Mouse (Mus musculus) limb, embryonic 12.5 days (tissue): ENCODE data around the gene Gjb4. TPM values are rescaled to one million over a fixed set of nuclear protein-coding genes. Genes with fewer than 3 reads are reported as not detected.

Source experiments
- ATAC-seq: fragments of 200-750 bp; cut with Nextera tagmentation; 2 replicates; pipeline ENCODE4 v1.8.0; 2017; ENCODE audit warnings: low read depth, moderate TSS enrichment; ENCODE audit not compliant: insufficient number of reproducible peaks, insufficient read depth, low FRiP score, low TSS enrichment
- H3K27ac ChIP-seq: fragments of 300-500 bp; sonication (generic); 2 replicates; pipeline ENCODE4 v1.5.1; 2016; ENCODE audit warnings: mild to moderate bottlenecking, moderate library complexity
- H3K27me3 ChIP-seq: fragments of 300-500 bp; sonication (generic); 2 replicates; pipeline ENCODE4 v1.6.1; 2016; ENCODE audit warnings: mild to moderate bottlenecking, moderate library complexity
- H3K36me3 ChIP-seq: fragments of 300-500 bp; sonication (generic); 2 replicates; pipeline ENCODE4 v1.6.1; 2016; ENCODE audit warnings: mild to moderate bottlenecking, moderate library complexity
- H3K4me1 ChIP-seq: fragments of 300-500 bp; sonication (generic); replicated peaks from 2 replicates; pipeline ENCODE4 v1.6.1; 2016
- H3K4me2 ChIP-seq: fragments of 300-500 bp; sonication (generic); 2 replicates; pipeline ENCODE4 v1.6.1; 2016; ENCODE audit warnings: mild to moderate bottlenecking, moderate library complexity
- H3K4me3 ChIP-seq: fragments of 300-500 bp; sonication (generic); replicated peaks from 2 replicates; pipeline ENCODE4 v1.5.1; 2016; ENCODE audit warnings: mild to moderate bottlenecking
- H3K9ac ChIP-seq: fragments of 300-500 bp; sonication (generic); replicated peaks from 2 replicates; pipeline ENCODE4 v1.6.1; 2016; ENCODE audit warnings: mild to moderate bottlenecking, moderate library complexity
- H3K9me3 ChIP-seq: fragments of 300-500 bp; sonication (generic); 2 replicates; pipeline ENCODE4 v1.6.1; 2016; ENCODE audit warnings: mild to moderate bottlenecking, moderate library complexity
- WGBS: fragments of 180-500 bp; shearing (Covaris S2); methylation state at CpG from one replicate; pipeline ENCODE4 v1.1.7; 2016; 5-methylcytosine and 5-hydroxymethylcytosine counted together
- polyA plus RNA-seq: library from polyadenylated mRNA; unstranded; fragments of >200 nt; fragmentation: Nextera tagmentation; extraction: Ambion mirVana; gene quantifications from 2 replicates; pipeline ENCODE4 v1.2.1, GENCODE M21; 2016

Gjb4 gene
- polyA plus RNA-seq, 1 experiment from 2014 or later, result not detected

DNA sequence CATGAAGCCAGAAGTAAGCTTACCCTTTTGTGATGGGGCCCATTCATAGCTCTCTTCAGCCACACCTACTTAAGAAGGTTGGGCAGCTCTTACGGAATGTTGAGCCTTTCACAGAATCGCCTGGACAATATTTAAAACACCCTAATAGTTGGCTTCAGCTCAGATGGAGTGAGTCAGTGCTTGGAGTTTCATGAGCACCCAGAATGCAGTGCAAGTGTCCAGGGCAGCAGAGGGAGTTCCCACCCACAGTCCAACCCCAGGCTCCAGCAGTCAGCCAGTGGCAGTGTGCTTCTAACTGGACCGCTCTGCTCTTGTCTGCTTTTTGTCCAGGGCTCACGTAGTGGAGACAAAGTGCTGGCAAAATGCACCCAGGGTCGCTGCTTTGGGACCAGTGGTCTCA is 17.7 kb upstream of the Gjb4 start:
- peaks cover 4% of the 10 kb centered on the region; the same call in 1 of the 2 replicates for H3K4me1 ChIP-seq
- H3K9ac ChIP-seq, result 0 out of 2 replicates have a peak overlapping the region, but pooled peaks have one; percentile 0
- no peak overlapping the region for H3K27ac ChIP-seq
- H3K27me3 ChIP-seq, result peaks cover 16% of the 10 kb centered on the region
- ATAC-seq, result no peak
- no peak overlapping the region for H3K4me2 ChIP-seq
- no peak overlapping the region for H3K4me3 ChIP-seq
- 78% methylated on average over 5 of the region's 5 CpGs for WGBS
- no peaks in the 10 kb centered on the region for H3K36me3 ChIP-seq
- no peaks in the 10 kb centered on the region for H3K9me3 ChIP-seq

DNA sequence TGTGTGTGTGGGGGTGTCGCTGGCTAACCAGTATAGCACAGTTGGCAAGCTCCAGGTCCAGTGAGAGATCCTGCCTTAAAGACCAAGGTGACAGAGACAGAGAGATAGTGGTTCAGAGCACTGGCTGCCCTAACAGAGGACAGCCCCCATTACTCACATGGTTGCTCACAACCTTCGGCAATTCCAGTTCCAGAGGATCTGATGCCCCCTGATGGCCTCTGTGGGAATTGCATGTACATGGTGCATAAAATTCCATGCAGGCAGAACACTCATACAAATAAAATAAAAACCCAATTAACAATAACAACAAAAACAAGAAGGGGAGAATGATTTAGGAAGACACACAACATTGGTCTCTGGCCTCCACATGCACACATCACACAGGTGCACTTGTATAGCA is 16.6 kb upstream of the Gjb4 start:
- no peak overlapping the region for H3K4me3 ChIP-seq
- no peaks in the 10 kb centered on the region for H3K36me3 ChIP-seq
- peaks cover 11% of the 10 kb centered on the region for H3K4me1 ChIP-seq
- H3K27me3 ChIP-seq, result peaks cover 16% of the 10 kb centered on the region
- no peak for ATAC-seq
- no peak overlapping the region for H3K27ac ChIP-seq
- no peak overlapping the region for H3K4me2 ChIP-seq
- 59% methylated on average over 2 of the region's 2 CpGs for WGBS
- no peaks in the 10 kb centered on the region for H3K9me3 ChIP-seq
- H3K9ac ChIP-seq, result no peak overlapping the region

- H3K27ac ChIP-seq, result no peak overlapping the region
- WGBS, result 27% methylated on average over 13 of the region's 13 CpGs
- no peak overlapping the region for H3K4me2 ChIP-seq
- H3K27me3 ChIP-seq, result peaks cover 16% of the 10 kb centered on the region
- no peaks in the 10 kb centered on the region for H3K9me3 ChIP-seq
- H3K36me3 ChIP-seq, result no peaks in the 10 kb centered on the region
- ATAC-seq, result no peak
- no peak overlapping the region for H3K4me3 ChIP-seq
- peaks cover 19% of the 10 kb centered on the region for H3K4me1 ChIP-seq
- H3K9ac ChIP-seq, result 0 out of 2 replicates have a peak overlapping the region, but pooled peaks have one; percentile 12
Measured at GRCm38 (mm10) chr4:127368379-127368973, 14.6 kb upstream of the Gjb4 start.

DNA sequence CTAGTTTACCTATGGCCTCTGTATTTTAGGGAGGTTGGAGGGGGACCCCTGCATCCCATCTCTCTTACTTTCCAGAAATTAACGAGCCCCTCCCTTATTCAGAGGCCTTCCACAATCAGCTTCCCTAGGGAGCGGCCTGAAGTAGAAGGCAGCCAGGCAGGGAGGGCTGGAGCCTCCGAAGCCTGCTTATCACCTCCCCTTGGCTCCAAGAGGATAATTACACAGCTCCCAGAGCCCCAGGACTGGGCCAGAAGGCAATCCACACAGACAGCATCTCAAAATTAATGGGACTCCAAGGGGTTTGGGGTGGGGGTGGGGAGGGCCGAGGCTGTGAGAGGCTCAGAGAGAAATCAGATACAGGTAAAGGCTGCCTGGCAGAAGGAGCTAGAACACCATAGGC is 12.0 kb upstream of the Gjb4 start:
- no peak overlapping the region for H3K4me2 ChIP-seq
- 8% methylated on average over 4 of the region's 4 CpGs for WGBS
- ATAC-seq, result no peak
- no peak overlapping the region for H3K4me3 ChIP-seq
- no peak overlapping the region for H3K27ac ChIP-seq
- H3K27me3 ChIP-seq, result peaks cover 11% of the 10 kb centered on the region
- no peaks in the 10 kb centered on the region for H3K9me3 ChIP-seq
- peaks cover 19% of the 10 kb centered on the region for H3K4me1 ChIP-seq
- H3K36me3 ChIP-seq, result no peaks in the 10 kb centered on the region
- 0 out of 2 replicates have a peak overlapping the region, but pooled peaks have one; percentile 28 for H3K9ac ChIP-seq

GRCm38 (mm10) chr4:127365433-127365832 is 11.6 kb upstream of the Gjb4 start:
- Histone ChIP-seq H3K4me1 (peaks cover 19% of the 10 kb centered on the region), H3K4me2 (no peak overlapping the region), H3K27ac (no peak overlapping the region), H3K4me3 (no peak overlapping the region), H3K9ac (no peak overlapping the region), H3K36me3 (no peaks in the 10 kb centered on the region), H3K9me3 (no peaks in the 10 kb centered on the region), H3K27me3 (peaks cover 11% of the 10 kb centered on the region)
- 10% methylated on average over 5 of the region's 5 CpGs for WGBS
- ATAC-seq, result no peak

GRCm38 (mm10) chr4:127364431-127364830 is 10.6 kb upstream of the Gjb4 start:
- Histone ChIP-seq H3K9ac (no peak overlapping the region), H3K27me3 (peaks cover 16% of the 10 kb centered on the region), H3K27ac (no peak overlapping the region), H3K4me3 (no peak overlapping the region), H3K4me2 (no peak overlapping the region), H3K9me3 (no peaks in the 10 kb centered on the region), H3K36me3 (no peaks in the 10 kb centered on the region), H3K4me1 (peaks cover 24% of the 10 kb centered on the region)
- ATAC-seq, result no peak
- 60% methylated on average over 6 of the region's 6 CpGs for WGBS

- WGBS, result 63% methylated on average over 4 of the region's 4 CpGs
- H3K27me3 ChIP-seq, result peaks cover 13% of the 10 kb centered on the region
- ATAC-seq, result no peak
Measured at GRCm38 (mm10) chr4:127363331-127363730, 9.4 kb upstream of the Gjb4 start.

DNA sequence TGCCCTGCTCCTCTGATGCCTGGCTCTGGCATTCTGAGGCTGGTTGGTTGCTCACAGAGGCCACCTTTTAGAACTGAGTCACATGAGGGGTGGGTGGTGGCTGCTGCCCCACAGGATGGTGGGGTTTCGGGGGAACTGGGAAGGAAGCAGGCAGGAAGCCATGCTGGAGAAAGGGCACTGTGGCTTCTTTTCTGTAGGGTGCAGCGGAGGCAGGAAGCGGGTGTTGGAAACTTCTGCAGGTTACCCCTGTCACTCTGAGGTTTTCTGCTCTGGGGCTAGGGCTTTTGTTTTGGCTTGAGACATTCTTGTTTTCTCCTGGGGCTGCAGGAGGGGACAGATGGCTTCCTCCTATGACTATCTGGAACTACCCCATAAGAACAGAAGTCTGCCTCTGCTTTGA is 8.6 kb upstream of the Gjb4 start:
- Histone ChIP-seq H3K27ac (no peak overlapping the region), H3K4me1 (peaks cover 25% of the 10 kb centered on the region), H3K9ac (no peak overlapping the region), H3K27me3 (peaks cover 13% of the 10 kb centered on the region), H3K4me2 (no peak overlapping the region), H3K36me3 (no peaks in the 10 kb centered on the region), H3K9me3 (no peaks in the 10 kb centered on the region), H3K4me3 (no peak overlapping the region)
- 98% methylated on average over 3 of the region's 3 CpGs for WGBS
- no peak for ATAC-seq

More at GRCm38 (mm10) chr4:127363331-127363730, 9.4 kb upstream of the Gjb4 start:
- Histone ChIP-seq H3K27ac (no peak overlapping the region), H3K4me3 (no peak overlapping the region), H3K9me3 (no peaks in the 10 kb centered on the region), H3K9ac (no peak overlapping the region), H3K4me1 (peaks cover 20% of the 10 kb centered on the region), H3K36me3 (no peaks in the 10 kb centered on the region), H3K4me2 (no peak overlapping the region)

DNA sequence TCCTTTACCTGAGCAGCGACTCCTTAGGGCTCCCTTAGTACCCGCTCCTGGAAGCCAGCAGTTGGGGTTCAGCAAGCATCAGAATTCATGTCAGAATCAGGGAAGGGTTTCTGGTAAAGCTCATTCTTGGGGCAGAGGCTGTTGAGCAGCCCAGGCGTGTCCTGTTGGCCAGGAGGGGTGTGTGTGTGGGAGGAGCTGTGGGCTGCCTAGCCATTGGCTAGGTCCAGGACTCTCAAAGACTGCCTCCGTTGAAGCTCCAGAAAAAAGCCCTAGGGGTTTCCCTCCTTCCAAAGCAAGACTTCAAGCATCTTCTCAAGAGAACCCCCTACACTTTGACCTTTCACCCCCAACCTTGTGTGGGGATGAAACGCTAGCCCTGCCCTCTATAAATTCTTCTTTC is 4.1 kb upstream of the Gjb4 start, which contains the start of gene Gjb5:
TSS of gene Gjb5 (minus strand) at position 164 of the 400 bp plus-strand sequence.
- H3K4me2 ChIP-seq, result peak within 1 kb of the TSS; percentile 35
- peaks cover 16% of the 10 kb centered on the region for H3K27me3 ChIP-seq
- no peaks in the 10 kb centered on the region for H3K36me3 ChIP-seq
- no peak within 1 kb of the TSS for H3K9ac ChIP-seq
- no peaks in the 10 kb centered on the region for H3K9me3 ChIP-seq
- ATAC-seq, result no peak
- WGBS, result 17% methylated on average over 5 of the region's 5 CpGs
- peaks cover 32% of the 10 kb centered on the region for H3K4me1 ChIP-seq
- no peak within 1 kb of the TSS for H3K27ac ChIP-seq
- H3K4me3 ChIP-seq, result 0 out of 2 replicates have a peak within 1 kb of the TSS, but pooled peaks have one; percentile 2

GRCm38 (mm10) chr4:127354506-127355485 is 915 bp upstream of the Gjb4 start:
- no peaks in the 10 kb centered on the region for H3K9me3 ChIP-seq
- no peak overlapping the region for H3K27ac ChIP-seq
- no peaks in the 10 kb centered on the region for H3K36me3 ChIP-seq
- H3K4me1 ChIP-seq, result peaks cover 29% of the 10 kb centered on the region
- no peak overlapping the region for H3K9ac ChIP-seq
- H3K4me3 ChIP-seq, result no peak overlapping the region
- no peak overlapping the region for H3K4me2 ChIP-seq
- no peak for ATAC-seq
- 59% methylated on average over 15 of the region's 15 CpGs for WGBS
- H3K27me3 ChIP-seq, result peaks cover 13% of the 10 kb centered on the region

GRCm38 (mm10) chr4:127352594-127352993 is 1.3 kb downstream of the Gjb4 start:
- H3K36me3 ChIP-seq, result no peaks in the 10 kb centered on the region
- H3K4me1 ChIP-seq, result peaks cover 22% of the 10 kb centered on the region
- no peak overlapping the region for H3K27ac ChIP-seq
- 0 out of 2 replicates have a peak, but pooled peaks cover 3% of the 10 kb centered on the region for H3K27me3 ChIP-seq
- 69% methylated on average over 1 of the region's 1 CpGs for WGBS
- H3K9ac ChIP-seq, result no peak overlapping the region
- no peaks in the 10 kb centered on the region for H3K9me3 ChIP-seq
- ATAC-seq, result no peak
- no peak overlapping the region for H3K4me3 ChIP-seq
- no peak overlapping the region for H3K4me2 ChIP-seq
